Mouse (Mus musculus) lung, postnatal 36 days (tissue): Measurements from ENCODE around the gene P2ry4.

ENCODE experiments used
- DNase-seq: peaks from one replicate; pipeline ENCODE4 v3.0.0; 2022; ENCODE audit warnings: mixed read lengths

P2ry4 gene

DNA sequence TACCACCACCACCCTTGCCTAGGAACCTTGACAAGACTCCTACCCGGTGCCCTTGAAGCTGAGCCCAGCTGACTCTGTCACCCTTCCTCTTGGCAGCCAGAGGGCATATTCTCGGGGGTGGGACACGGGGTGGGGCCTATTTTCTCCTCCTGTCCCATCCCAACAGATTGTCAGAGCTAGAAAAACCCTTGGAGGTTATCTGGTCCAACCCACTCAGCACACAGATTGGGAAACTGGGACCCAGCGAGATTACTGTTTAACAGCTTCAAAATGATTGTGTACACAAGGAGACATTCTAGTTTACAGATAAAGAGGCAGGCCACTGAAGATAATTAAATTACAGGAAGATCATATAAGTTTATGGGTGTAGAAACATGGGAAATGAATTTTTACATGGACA, at the start of gene P2ry4:
TSS of gene P2ry4 (minus strand) at position 79 of the 400 bp plus-strand sequence.
- DNase-seq: no peak

DNA sequence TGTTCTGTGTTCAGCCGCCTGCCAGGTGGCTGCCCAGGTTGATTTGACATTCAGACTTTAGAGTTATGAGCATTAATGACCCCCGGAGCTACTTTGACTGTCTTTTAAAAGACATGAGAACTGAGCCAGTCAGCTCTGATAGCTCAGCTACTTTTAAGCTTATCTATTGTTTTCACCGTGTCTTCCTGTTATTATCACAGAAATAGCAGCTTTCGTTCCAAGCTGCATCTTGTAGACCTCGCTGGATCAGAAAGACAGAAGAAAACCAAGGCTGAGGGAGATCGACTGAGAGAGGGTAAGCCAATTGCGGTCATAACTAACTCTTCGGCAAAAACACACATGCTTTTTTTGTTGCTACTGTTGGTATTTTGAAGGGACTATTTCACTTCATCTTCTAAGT, 43.8 kb upstream of the P2ry4 start:
- no peak for DNase-seq

- DNase-seq: no peak
Observed at GRCm38 (mm10) chrX:100629076-100629475, 34.4 kb upstream of the P2ry4 start.

DNA sequence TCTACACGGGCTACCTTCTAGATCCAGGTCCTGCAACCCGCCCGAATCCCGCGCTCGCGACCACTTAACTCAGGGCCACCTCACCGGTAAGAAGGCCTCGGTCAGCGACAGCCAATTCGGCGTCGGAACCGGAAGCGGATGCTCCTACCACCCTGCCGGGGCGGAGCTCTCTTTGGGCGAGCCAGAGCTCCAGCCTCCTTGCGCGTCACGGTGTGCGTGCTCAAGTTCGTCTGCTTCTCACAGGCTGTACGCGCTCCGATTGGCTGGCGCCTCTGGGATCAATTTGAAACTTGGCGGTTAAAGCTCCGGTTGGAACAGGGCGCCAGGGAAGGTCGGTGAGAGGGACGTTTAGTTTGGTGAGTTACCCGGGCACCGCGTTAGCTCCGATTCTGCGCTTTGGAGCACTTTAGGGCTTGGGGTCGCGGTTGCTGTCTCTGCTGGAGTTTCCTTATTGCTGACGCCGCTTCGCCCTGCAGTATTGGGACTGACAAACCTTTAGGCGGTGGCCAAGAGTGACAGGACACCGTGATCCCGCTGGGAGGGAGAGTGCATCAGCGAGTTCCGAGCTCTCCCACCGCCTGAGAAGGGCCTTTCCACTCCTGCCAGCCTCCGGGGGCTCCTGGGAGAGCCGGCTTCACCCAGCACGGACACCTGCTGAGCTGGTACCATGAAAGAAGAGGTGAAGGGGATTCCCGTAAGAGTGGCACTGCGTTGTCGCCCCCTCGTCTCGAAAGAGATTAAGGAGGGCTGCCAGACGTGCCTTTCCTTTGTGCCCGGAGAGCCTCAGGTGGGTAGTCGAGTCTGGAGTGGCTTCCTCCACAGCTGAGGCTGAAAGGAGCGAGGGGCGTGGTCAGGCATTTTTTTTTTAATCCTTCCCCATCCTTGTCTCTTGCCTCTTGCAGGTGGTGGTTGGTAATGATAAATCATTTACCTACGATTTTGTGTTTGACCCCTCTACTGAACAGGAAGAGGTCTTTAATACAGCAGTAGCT, 31.4 kb upstream of the P2ry4 start, which contains the start of gene Pdzd11:
TSS of gene Pdzd11 (minus strand) at position 767 of the 992 bp plus-strand sequence.
- DNase-seq: peak; percentile 96

GRCm38 (mm10) chrX:100625546-100625801, 30.8 kb upstream of the P2ry4 start, which contains the start of gene Kif4:
TSS of gene Kif4 (plus strand) at chrX:100625737.
- DNase-seq: no peak

DNA sequence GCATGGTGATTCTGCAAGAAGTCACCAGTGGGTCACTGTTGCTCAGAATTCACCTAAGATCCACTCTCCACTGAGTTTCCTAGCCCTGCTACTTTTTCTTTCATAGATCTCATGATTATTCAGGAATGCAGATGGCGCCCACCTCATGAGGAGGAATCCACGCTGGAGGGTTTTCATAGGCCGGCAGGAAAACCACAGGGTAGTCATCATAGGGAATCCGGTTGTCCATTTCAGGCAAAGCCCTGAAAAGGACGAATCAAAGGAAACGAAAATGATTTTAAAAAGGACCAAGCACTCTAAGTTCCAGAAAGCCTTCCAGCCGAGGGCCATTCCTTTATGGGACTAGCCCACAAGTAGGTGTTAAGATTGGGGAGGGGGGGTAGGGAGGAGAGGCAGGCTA, 30.5 kb upstream of the P2ry4 start:
- DNase-seq: no peak

- DNase-seq: no peak
Observed at GRCm38 (mm10) chrX:100624242-100624641, 29.6 kb upstream of the P2ry4 start.

DNA sequence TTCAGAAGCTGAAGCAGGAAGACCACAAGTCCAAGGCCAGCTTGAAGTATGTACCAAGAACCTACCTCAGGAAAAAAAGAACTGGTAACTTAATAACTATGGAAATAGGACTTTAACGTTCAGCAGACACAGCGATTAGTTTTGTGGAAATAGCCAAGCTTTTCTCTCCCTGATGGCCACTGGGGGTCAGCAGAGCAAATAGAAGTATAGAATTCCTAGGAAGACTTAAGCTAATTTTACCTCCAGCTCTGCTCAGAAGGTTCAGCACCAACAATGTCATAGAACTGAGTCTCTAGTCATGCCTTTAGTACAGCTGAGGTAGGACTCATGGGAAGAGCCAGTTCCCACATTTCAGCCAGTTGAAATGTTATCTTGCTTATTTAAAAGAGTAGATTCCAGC, 26.7 kb upstream of the P2ry4 start:
- DNase-seq: no peak

DNA sequence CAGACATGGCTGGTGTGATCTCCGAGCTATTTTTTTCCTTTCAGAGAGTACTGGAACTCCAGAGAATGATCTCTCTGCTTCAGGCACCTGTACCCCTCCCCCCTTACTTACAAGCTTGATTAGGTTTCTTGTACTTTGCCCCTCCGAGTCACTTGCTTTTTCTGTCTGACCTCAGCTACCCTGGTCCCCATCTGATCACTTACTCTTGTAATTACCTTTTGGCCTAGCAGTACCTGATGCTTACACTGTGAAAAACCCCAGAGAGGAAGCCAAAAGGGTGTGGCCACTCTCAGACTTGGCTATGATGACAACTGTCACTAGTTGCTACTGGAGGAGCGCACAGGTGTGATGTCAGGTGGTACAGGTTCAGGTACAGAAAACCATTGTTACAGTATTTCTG, 23.8 kb upstream of the P2ry4 start:
- no peak for DNase-seq

DNA sequence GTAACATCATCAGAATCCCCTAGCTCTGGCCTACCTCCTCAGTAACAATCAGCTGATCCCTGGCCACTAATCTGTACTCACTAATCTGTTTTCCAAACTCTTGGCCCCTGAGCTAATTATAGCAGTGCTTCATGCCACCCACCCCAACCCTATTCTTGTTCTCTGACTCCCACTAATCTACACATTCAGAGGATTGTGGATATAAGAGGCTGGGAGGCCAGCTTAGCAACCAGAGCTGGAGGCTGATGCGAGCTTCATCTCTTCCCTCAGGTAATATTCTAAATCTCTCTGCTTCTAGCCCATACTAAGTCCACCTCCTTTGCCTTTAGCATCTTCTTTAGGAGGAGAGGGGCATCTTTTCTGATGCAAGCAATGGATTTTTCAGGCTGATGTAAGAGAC, 10.6 kb upstream of the P2ry4 start, which contains the start of gene Arr3:
TSS of gene Arr3 (plus strand) at position 184 of the 400 bp plus-strand sequence.
- no peak for DNase-seq

- no peak for DNase-seq
Observed at GRCm38 (mm10) chrX:100599755-100600154, 5.1 kb upstream of the P2ry4 start.

DNA sequence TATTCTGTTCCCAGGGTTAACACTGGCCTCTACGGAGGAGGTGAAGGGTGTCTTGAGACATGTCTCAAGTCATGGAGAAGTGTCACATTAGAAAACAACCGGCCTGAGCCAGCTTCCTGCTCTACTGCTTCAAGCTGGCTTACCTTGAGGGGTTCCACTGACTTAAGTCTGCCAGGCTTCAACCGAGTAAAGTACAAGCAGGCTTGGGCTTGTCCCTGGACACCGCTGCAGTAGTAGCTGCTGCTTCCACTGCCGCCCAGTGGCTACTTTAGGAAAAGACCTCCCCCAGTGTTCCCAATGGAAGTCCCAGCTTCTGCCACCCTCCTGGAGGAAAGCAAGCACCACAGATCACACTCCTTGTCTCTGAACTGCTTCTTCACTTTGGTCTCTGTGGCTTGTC, 2.8 kb upstream of the P2ry4 start:
- DNase-seq: peak; percentile 47

DNA sequence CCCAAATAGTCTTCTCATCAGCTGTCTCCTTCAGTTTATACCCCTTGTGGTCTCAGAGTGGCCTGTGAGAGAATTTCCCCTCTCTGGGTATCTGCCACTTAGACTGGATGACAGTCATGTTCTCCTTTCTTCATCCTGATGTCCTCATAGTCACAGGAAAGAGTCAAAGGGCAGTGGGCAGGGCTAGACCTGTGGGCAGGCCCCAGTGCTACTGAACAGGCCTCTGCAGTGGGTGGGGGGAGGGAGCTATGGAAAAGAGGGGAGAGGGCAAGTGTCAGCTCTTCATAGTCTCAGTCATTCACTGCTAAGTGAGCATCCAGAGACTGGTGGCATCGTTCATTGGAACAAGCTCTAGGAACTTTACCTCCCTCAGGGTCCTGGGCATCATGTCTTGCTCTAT, 22.7 kb downstream of the P2ry4 start, which contains the start of gene Awat1:
TSS of gene Awat1 (plus strand) at position 301 of the 400 bp plus-strand sequence.
- no peak for DNase-seq

DNA sequence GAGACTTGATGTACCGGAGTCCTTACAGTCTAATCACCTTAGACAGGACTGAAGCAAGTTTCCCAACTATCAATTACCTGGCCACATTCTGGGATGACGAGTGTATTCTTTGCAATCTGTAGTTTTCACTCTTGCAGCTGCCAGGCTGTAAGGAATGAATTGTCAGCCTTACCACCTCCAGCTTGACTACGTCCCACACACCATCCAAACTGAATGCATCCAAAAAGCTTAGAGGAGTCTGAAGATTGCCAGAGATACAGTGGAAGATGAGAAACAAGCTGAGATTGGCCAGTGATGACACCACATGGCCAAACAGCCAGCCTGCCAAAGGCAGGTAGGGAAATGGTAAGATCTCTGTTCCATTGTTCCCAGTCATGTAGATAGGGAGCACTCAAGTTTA, 29.0 kb downstream of the P2ry4 start:
- DNase-seq: no peak

- DNase-seq: no peak
Observed at GRCm38 (mm10) chrX:100556026-100556425, 38.6 kb downstream of the P2ry4 start.
